Mouse (Mus musculus) heart, postnatal 0 days (tissue): ENCODE data around the gene Hdac7. TPM values are rescaled to one million over a fixed set of nuclear protein-coding genes. Genes with fewer than 3 reads are reported as not detected.

Experiments
- ATAC-seq: fragments of 200-750 bp; cut with Nextera tagmentation; 2 replicates; pipeline ENCODE4 v1.8.0; 2017; ENCODE audit warnings: low read depth, moderate number of reproducible peaks, moderate library complexity; ENCODE audit not compliant: insufficient read depth
- DNase-seq: peaks from one replicate; pipeline ENCODE4 v3.0.0-alpha.2; 2016; ENCODE audit warnings: low spot score
- H3K27ac ChIP-seq: fragments of 300-500 bp; sonication (generic); 2 replicates; pipeline ENCODE4 v1.5.1; 2014; ENCODE audit warnings: low read depth, mild to moderate bottlenecking
- H3K27me3 ChIP-seq: fragments of 300-500 bp; sonication (generic); 2 replicates; pipeline ENCODE4 v1.6.1; 2014; ENCODE audit warnings: low read length, mixed read lengths; ENCODE audit not compliant: control insufficient read depth, insufficient read depth
- H3K36me3 ChIP-seq: fragments of 300-500 bp; sonication (generic); replicated peaks from 2 replicates; pipeline ENCODE4 v1.6.1; 2014; ENCODE audit warnings: low read length, mixed read lengths; ENCODE audit not compliant: control insufficient read depth, insufficient read depth
- H3K4me1 ChIP-seq: fragments of 300-500 bp; sonication (generic); 2 replicates; pipeline ENCODE4 v1.6.1; 2014; ENCODE audit warnings: antibody characterized with exemption; ENCODE audit not compliant: control insufficient read depth, insufficient read depth
- H3K4me2 ChIP-seq: fragments of 300-500 bp; sonication (generic); 2 replicates; pipeline ENCODE4 v1.6.1; 2014; ENCODE audit warnings: low read depth, mild to moderate bottlenecking, low read length, moderate library complexity
- H3K4me3 ChIP-seq: fragments of 300-500 bp; sonication (generic); 2 replicates; pipeline ENCODE4 v1.5.1; 2014; ENCODE audit warnings: low read depth, low read length
- H3K9ac ChIP-seq: fragments of 300-500 bp; sonication (generic); replicated peaks from 2 replicates; pipeline ENCODE4 v1.6.1; 2014; ENCODE audit warnings: low read depth, low read length, mixed read lengths
- H3K9me3 ChIP-seq: fragments of 300-500 bp; sonication (generic); replicated peaks from 2 replicates; pipeline ENCODE4 v1.6.1; 2016; ENCODE audit warnings: low read length; ENCODE audit not compliant: control insufficient read depth
- CTCF ChIP-seq: IDR thresholded peaks from 2 replicates; pipeline ENCODE4 v1.5.1; 2016; ENCODE audit warnings: antibody characterized with exemption, control low read depth, low read depth
- EP300 ChIP-seq: IDR thresholded peaks from 2 replicates; pipeline ENCODE4 v1.6.1; 2016; ENCODE audit warnings: antibody characterized with exemption, low read depth
- WGBS: fragments of 180-500 bp; shearing (Covaris S2); extraction: QIAGEN DNeasy Blood & Tissue Kit; methylation state at CpG from one replicate; pipeline ENCODE4 v1.1.7; 2014; 5-methylcytosine and 5-hydroxymethylcytosine counted together
- polyA plus RNA-seq: library from polyadenylated mRNA; unstranded; fragments of >200 nt; fragmentation: Nextera tagmentation; extraction: Ambion mirVana; gene quantifications from 2 replicates; pipeline ENCODE4 v1.2.1, GENCODE M21; 2015
- total RNA-seq: library from RNA; depleted of rRNA; stranded (reverse); fragments of >200 nt; gene quantifications from 2 replicates; pipeline ENCODE4 v1.2.3, GENCODE M21; 2014; ENCODE audit warnings: low replicate concordance

The Hdac7 gene
- total and polyA plus RNA-seq, 2 experiments from 2014 or later = 15.6 to 34.4 TPM

GRCm38 (mm10) chr15:97809942-97810341, 34.4 kb downstream of the Hdac7 start:
- H3K9ac ChIP-seq = no peak overlapping the region
- no peaks in the 10 kb centered on the region for H3K27me3 ChIP-seq
- peaks cover 60% of the 10 kb centered on the region for H3K36me3 ChIP-seq
- H3K4me2 ChIP-seq = no peak overlapping the region
- WGBS = 84% methylated on average over 5 of the region's 5 CpGs
- no peak for ATAC-seq
- no peak overlapping the region for H3K27ac ChIP-seq
- no peak overlapping the region for H3K4me3 ChIP-seq
- peaks cover 37% of the 10 kb centered on the region for H3K4me1 ChIP-seq
- DNase-seq = no peak
- TF ChIP-seq EP300 = no peak
- peak; percentile 68 for TF ChIP-seq CTCF
- H3K9me3 ChIP-seq = no peaks in the 10 kb centered on the region

DNA sequence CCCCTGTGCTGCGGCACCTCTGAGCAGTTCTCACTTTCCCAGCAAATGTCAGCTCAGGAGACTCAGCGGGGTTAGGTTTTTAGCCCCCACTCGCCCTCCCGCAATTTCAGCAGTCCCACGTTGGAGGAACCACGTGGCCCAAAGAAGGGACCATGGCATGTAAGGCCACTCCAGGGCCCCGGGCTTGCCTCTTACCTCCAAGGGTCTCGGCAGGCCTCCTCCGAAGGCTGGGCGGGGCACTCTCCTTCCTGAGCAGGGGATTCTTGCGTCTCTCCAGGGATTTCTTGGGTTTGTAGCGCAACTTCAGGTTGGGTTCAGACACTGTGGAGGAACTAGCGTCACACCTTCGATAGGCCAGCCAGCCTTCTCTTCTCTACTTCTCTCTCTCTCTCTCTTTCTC, 35.1 kb downstream of the Hdac7 start:
- Histone ChIP-seq H3K27ac (no peak overlapping the region), H3K9ac (no peak overlapping the region), H3K36me3 (peaks cover 63% of the 10 kb centered on the region), H3K4me2 (no peak overlapping the region), H3K9me3 (no peaks in the 10 kb centered on the region), H3K4me1 (peaks cover 30% of the 10 kb centered on the region), H3K4me3 (no peak overlapping the region), H3K27me3 (no peaks in the 10 kb centered on the region)
- TF ChIP-seq EP300 = no peak
- no peak for TF ChIP-seq CTCF
- ATAC-seq = no peak
- no peak for DNase-seq
- WGBS = 79% methylated on average over 14 of the region's 14 CpGs

GRCm38 (mm10) chr15:97808532-97808931, 35.8 kb downstream of the Hdac7 start:
- DNase-seq (no peak), ATAC-seq (no peak)
- Histone ChIP-seq H3K9ac (no peak overlapping the region), H3K27ac (no peak overlapping the region), H3K9me3 (no peaks in the 10 kb centered on the region), H3K4me2 (no peak overlapping the region), H3K36me3 (peaks cover 66% of the 10 kb centered on the region), H3K4me1 (peaks cover 23% of the 10 kb centered on the region), H3K27me3 (no peaks in the 10 kb centered on the region), H3K4me3 (no peak overlapping the region)
- TF ChIP-seq CTCF = no peak
- TF ChIP-seq EP300 = no peak
- WGBS = 92% methylated on average over 14 of the region's 14 CpGs

GRCm38 (mm10) chr15:97807867-97808266, 36.4 kb downstream of the Hdac7 start:
- DNase-seq (no peak), ATAC-seq (no peak)
- Histone ChIP-seq H3K4me1 (peaks cover 17% of the 10 kb centered on the region), H3K27ac (no peak overlapping the region), H3K36me3 (peaks cover 70% of the 10 kb centered on the region), H3K27me3 (no peaks in the 10 kb centered on the region), H3K4me2 (no peak overlapping the region), H3K9ac (no peak overlapping the region), H3K4me3 (no peak overlapping the region), H3K9me3 (no peaks in the 10 kb centered on the region)
- WGBS = 70% methylated on average over 12 of the region's 12 CpGs
- TF ChIP-seq EP300 (no peak), CTCF (no peak)

- TF ChIP-seq CTCF (no peak), EP300 (no peak)
- Histone ChIP-seq H3K27ac (no peak overlapping the region), H3K9ac (no peak overlapping the region), H3K4me1 (no peaks in the 10 kb centered on the region), H3K27me3 (no peaks in the 10 kb centered on the region), H3K4me3 (no peak overlapping the region), H3K36me3 (peaks cover 84% of the 10 kb centered on the region), H3K9me3 (no peaks in the 10 kb centered on the region), H3K4me2 (no peak overlapping the region)
- 49% methylated on average over 12 of the region's 13 CpGs for WGBS
- DNase-seq (no peak), ATAC-seq (no peak)
Observed at GRCm38 (mm10) chr15:97802575-97802974, 41.7 kb downstream of the Hdac7 start.

DNA sequence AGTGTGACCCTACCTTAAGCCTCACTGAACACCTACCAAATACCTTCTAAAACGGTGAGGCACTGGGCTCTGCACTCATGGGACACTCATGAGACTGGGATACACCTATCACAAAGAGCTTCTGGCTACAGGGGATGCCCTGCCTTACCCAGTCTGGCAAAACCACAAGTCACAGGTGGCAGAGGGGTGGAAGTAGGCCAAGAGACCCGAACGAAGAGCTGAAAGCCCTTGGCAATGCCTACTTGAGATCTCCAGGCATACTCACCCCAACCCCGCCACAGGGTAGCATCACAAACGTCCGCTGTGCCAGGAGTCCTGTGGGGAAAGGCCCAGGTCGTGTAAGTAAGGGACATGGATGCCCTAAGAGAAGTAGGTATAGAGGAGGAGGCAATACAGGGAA, 42.5 kb downstream of the Hdac7 start:
- 83% methylated on average over 7 of the region's 7 CpGs for WGBS
- Histone ChIP-seq H3K36me3 (peaks cover 84% of the 10 kb centered on the region), H3K9ac (no peak overlapping the region), H3K4me1 (no peaks in the 10 kb centered on the region), H3K4me3 (no peak overlapping the region), H3K4me2 (no peak overlapping the region), H3K9me3 (no peaks in the 10 kb centered on the region), H3K27ac (no peak overlapping the region), H3K27me3 (no peaks in the 10 kb centered on the region)
- TF ChIP-seq EP300 (no peak), CTCF (no peak)
- DNase-seq (no peak), ATAC-seq (no peak)
